Mouse (Mus musculus): ENCODE data around the gene Klk5. TPM values are rescaled to one million over a fixed set of nuclear protein-coding genes. Genes with fewer than 3 reads are reported as not detected.

Gene Klk5
- polyA plus RNA-seq, 1 experiment from 2014 or later = not detected

GRCm38 (mm10) chr7:43843801-43844200 is 2.0 kb downstream of the Klk5 start:
- H3K4me2 ChIP-seq (replicated peaks; ENCODE audit: low read depth) = no peak overlapping the region
- no peak for TF ChIP-seq CTCF (IDR thresholded peaks at IDR 0.05; ENCODE audit: low read depth)
- no peak overlapping the region for H3K27ac ChIP-seq (ENCODE audit: low read depth, low read length)
- no peaks in the 10 kb centered on the region for H3K36me3 ChIP-seq (ENCODE audit: control insufficient read depth, insufficient read depth)
- H3K9ac ChIP-seq (ENCODE audit: low read depth, low read length) = no peak overlapping the region
- no peak overlapping the region for H3K4me3 ChIP-seq (ENCODE audit: low read depth, low read length)
- H3K27me3 ChIP-seq (replicated peaks; ENCODE audit: control insufficient read depth, insufficient read depth, low read length) = no peaks in the 10 kb centered on the region
- no peaks in the 10 kb centered on the region for H3K9me3 ChIP-seq (ENCODE audit: control insufficient read depth)
- 89% methylated on average over 4 of the region's 4 CpGs for WGBS
- no peaks in the 10 kb centered on the region for H3K4me1 ChIP-seq (replicated peaks; ENCODE audit: control insufficient read depth, insufficient read depth, low read length)
- ATAC-seq = no peak

- Histone ChIP-seq H3K4me3 (ENCODE audit: low read depth, low read length) (no peak overlapping the region), H3K27me3 (replicated peaks; ENCODE audit: control insufficient read depth, insufficient read depth, low read length) (no peaks in the 10 kb centered on the region), H3K36me3 (ENCODE audit: control insufficient read depth, insufficient read depth) (no peaks in the 10 kb centered on the region), H3K4me1 (replicated peaks; ENCODE audit: control insufficient read depth, insufficient read depth, low read length) (no peaks in the 10 kb centered on the region), H3K4me2 (replicated peaks; ENCODE audit: low read depth) (no peak overlapping the region), H3K9ac (ENCODE audit: low read depth, low read length) (no peak overlapping the region), H3K9me3 (ENCODE audit: control insufficient read depth) (no peaks in the 10 kb centered on the region), H3K27ac (ENCODE audit: low read depth, low read length) (no peak overlapping the region)
- no peak for ATAC-seq
- TF ChIP-seq CTCF (IDR thresholded peaks at IDR 0.05; ENCODE audit: low read depth) = no peak
- 92% methylated on average over 6 of the region's 6 CpGs for WGBS
Observed at GRCm38 (mm10) chr7:43851616-43852015, 9.8 kb downstream of the Klk5 start.

GRCm38 (mm10) chr7:43854642-43855380 is 13.0 kb downstream of the Klk5 start:
- WGBS = 69% methylated on average over 9 of the region's 9 CpGs
- no peak for ATAC-seq

GRCm38 (mm10) chr7:43855709-43856108 is 13.9 kb downstream of the Klk5 start:
- no peaks in the 10 kb centered on the region for H3K27me3 ChIP-seq (replicated peaks; ENCODE audit: control insufficient read depth, insufficient read depth, low read length)
- 43% methylated on average over 3 of the region's 3 CpGs for WGBS
- no peaks in the 10 kb centered on the region for H3K36me3 ChIP-seq (ENCODE audit: control insufficient read depth, insufficient read depth)
- H3K4me1 ChIP-seq (replicated peaks; ENCODE audit: control insufficient read depth, insufficient read depth, low read length) = no peaks in the 10 kb centered on the region
- TF ChIP-seq CTCF (IDR thresholded peaks at IDR 0.05; ENCODE audit: low read depth) = no peak
- H3K4me3 ChIP-seq (ENCODE audit: low read depth, low read length) = no peak overlapping the region
- no peak overlapping the region for H3K4me2 ChIP-seq (replicated peaks; ENCODE audit: low read depth)
- H3K9ac ChIP-seq (ENCODE audit: low read depth, low read length) = no peak overlapping the region
- H3K9me3 ChIP-seq (ENCODE audit: control insufficient read depth) = no peaks in the 10 kb centered on the region
- no peak for ATAC-seq
- H3K27ac ChIP-seq (ENCODE audit: low read depth, low read length) = no peak overlapping the region

More at GRCm38 (mm10) chr7:43854642-43855380, 13.0 kb downstream of the Klk5 start:
- Histone ChIP-seq H3K4me1 (replicated peaks; ENCODE audit: control insufficient read depth, insufficient read depth, low read length) (no peaks in the 10 kb centered on the region), H3K4me3 (ENCODE audit: low read depth, low read length) (no peak overlapping the region), H3K9me3 (ENCODE audit: control insufficient read depth) (no peaks in the 10 kb centered on the region), H3K9ac (ENCODE audit: low read depth, low read length) (no peak overlapping the region), H3K36me3 (ENCODE audit: control insufficient read depth, insufficient read depth) (no peaks in the 10 kb centered on the region), H3K27me3 (replicated peaks; ENCODE audit: control insufficient read depth, insufficient read depth, low read length) (no peaks in the 10 kb centered on the region), H3K4me2 (replicated peaks; ENCODE audit: low read depth) (no peak overlapping the region), H3K27ac (ENCODE audit: low read depth, low read length) (no peak overlapping the region)
- TF ChIP-seq CTCF (IDR thresholded peaks at IDR 0.05; ENCODE audit: low read depth) = no peak

- H3K9me3 ChIP-seq (ENCODE audit: control insufficient read depth) = no peaks in the 10 kb centered on the region
- no peak overlapping the region for H3K4me2 ChIP-seq (replicated peaks; ENCODE audit: low read depth)
- no peaks in the 10 kb centered on the region for H3K36me3 ChIP-seq (ENCODE audit: control insufficient read depth, insufficient read depth)
- H3K4me3 ChIP-seq (ENCODE audit: low read depth, low read length) = no peak overlapping the region
- no peak overlapping the region for H3K9ac ChIP-seq (ENCODE audit: low read depth, low read length)
- ATAC-seq = no peak
- WGBS = 69% methylated on average over 7 of the region's 7 CpGs
- no peak for TF ChIP-seq CTCF (IDR thresholded peaks at IDR 0.05; ENCODE audit: low read depth)
- no peak overlapping the region for H3K27ac ChIP-seq (ENCODE audit: low read depth, low read length)
- H3K27me3 ChIP-seq (replicated peaks; ENCODE audit: control insufficient read depth, insufficient read depth, low read length) = no peaks in the 10 kb centered on the region
- H3K4me1 ChIP-seq (replicated peaks; ENCODE audit: control insufficient read depth, insufficient read depth, low read length) = no peaks in the 10 kb centered on the region
Observed at GRCm38 (mm10) chr7:43856307-43856706, 14.5 kb downstream of the Klk5 start.

GRCm38 (mm10) chr7:43857501-43857900 is 15.7 kb downstream of the Klk5 start:
- Histone ChIP-seq H3K4me3 (ENCODE audit: low read depth, low read length) (no peak overlapping the region), H3K27ac (ENCODE audit: low read depth, low read length) (no peak overlapping the region), H3K9ac (ENCODE audit: low read depth, low read length) (no peak overlapping the region), H3K36me3 (ENCODE audit: control insufficient read depth, insufficient read depth) (no peaks in the 10 kb centered on the region), H3K4me1 (replicated peaks; ENCODE audit: control insufficient read depth, insufficient read depth, low read length) (no peaks in the 10 kb centered on the region), H3K9me3 (ENCODE audit: control insufficient read depth) (no peaks in the 10 kb centered on the region), H3K4me2 (replicated peaks; ENCODE audit: low read depth) (no peak overlapping the region), H3K27me3 (replicated peaks; ENCODE audit: control insufficient read depth, insufficient read depth, low read length) (no peaks in the 10 kb centered on the region)
- TF ChIP-seq CTCF (IDR thresholded peaks at IDR 0.05; ENCODE audit: low read depth) = no peak
- WGBS = 92% methylated on average over 12 of the region's 12 CpGs
- ATAC-seq = no peak

Data from intestine, postnatal 0 days (tissue).